Mouse (Mus musculus) ES-Bruce4 (cell line): Measurements from ENCODE around the gene Dmrtc2. TPM values are rescaled to one million over a fixed set of nuclear protein-coding genes. Genes with fewer than 3 reads are reported as not detected.

Experiments
- H3K27ac ChIP-seq: 2 replicates; pipeline ENCODE4 v1.5.1; 2012; ENCODE audit warnings: low read length, inconsistent platforms; ENCODE audit not compliant: insufficient read depth
- H3K27me3 ChIP-seq: 2 replicates; pipeline ENCODE4 v1.6.1; 2012; ENCODE audit warnings: mild to moderate bottlenecking, low read length, inconsistent platforms; ENCODE audit not compliant: control insufficient read depth, poor library complexity, insufficient read depth, severe bottlenecking
- H3K36me3 ChIP-seq: 2 replicates; pipeline ENCODE4 v1.6.1; 2012; ENCODE audit warnings: inconsistent platforms, mild to moderate bottlenecking, low read length, moderate library complexity; ENCODE audit not compliant: control insufficient read depth, poor library complexity, insufficient read depth, severe bottlenecking
- H3K4me1 ChIP-seq: one replicate; pipeline ENCODE4 v1.8.1; 2011; ENCODE audit warnings: low read length; ENCODE audit not compliant: control insufficient read depth, insufficient read depth
- H3K4me3 ChIP-seq: 2 replicates; pipeline ENCODE4 v1.5.1; 2011; ENCODE audit warnings: low read depth, mild to moderate bottlenecking, low read length
- H3K9ac ChIP-seq: 2 replicates; pipeline ENCODE4 v1.6.1; 2012; ENCODE audit warnings: low read depth, mild to moderate bottlenecking, inconsistent platforms; ENCODE audit not compliant: poor library complexity, severe bottlenecking
- H3K9me3 ChIP-seq: replicated peaks from 2 replicates; pipeline ENCODE4 v1.6.1; 2012; ENCODE audit warnings: mild to moderate bottlenecking, low read length, inconsistent platforms; ENCODE audit not compliant: control insufficient read depth, poor library complexity, insufficient read depth, severe bottlenecking
- CTCF ChIP-seq: IDR thresholded peaks from one replicate; pipeline ENCODE4 v1.8.1; 2011; ENCODE audit warnings: low read depth, low read length
- EP300 ChIP-seq: IDR thresholded peaks from 2 replicates; pipeline ENCODE4 v1.6.1; 2011; ENCODE audit warnings: low read depth, low read length; ENCODE audit not compliant: insufficient read depth
- POLR2A ChIP-seq: IDR thresholded peaks from one replicate; pipeline ENCODE4 v1.8.1; 2011; ENCODE audit warnings: low read length; ENCODE audit not compliant: insufficient read depth
- polyA plus RNA-seq: library from polyadenylated mRNA; stranded (reverse); fragments of >200 nt; gene quantifications from 2 replicates; pipeline ENCODE4 v1.2.4, GENCODE M21; 2011; ENCODE audit warnings: low read depth; ENCODE audit not compliant: missing spikeins, insufficient read depth, insufficient read length

The Dmrtc2 gene
- polyA plus RNA-seq, 1 experiment: 0.75 TPM

DNA sequence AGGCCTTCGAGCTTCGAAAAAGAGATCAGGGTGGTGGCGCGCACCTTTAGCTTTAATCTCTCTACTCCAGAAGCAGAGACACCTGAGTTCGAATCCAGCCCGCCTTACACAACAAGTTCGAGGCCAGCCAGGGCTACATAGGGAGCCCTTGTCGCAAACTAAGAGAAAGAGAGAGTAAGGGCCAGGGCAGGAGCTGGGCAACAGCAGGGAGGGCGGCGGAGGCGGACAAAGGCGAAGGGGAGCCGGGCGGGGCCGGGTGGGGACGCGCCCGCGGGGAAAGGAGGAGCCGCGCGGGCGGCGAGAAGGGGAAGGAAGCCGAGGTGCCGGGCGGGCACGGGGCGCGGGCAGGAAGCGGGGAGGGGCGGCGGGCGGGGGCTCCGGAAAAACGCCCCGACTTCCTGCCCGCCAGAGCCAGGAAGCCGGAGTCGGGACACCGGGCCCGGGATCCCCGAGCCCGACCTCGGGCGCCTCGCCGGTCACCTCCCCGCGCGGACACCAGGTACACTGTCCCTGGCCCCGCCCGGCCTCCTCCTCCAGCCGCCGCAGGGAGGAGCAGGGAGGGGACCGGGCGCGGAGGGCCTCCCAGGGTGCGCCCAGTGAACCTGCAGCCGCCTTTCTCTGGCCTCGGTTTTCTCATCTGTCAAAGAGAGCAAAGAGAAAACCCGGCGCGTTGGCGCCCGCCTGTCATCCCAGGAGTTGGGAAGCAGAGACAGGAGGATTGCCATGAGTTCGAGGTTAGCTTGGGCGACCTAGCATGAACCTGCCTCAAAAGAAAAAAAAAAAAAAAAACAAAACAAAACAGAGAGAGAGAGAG, 33.0 kb downstream of the Dmrtc2 start, which contains the start of gene Arhgef1:
Gene Arhgef1, plus strand, starts transcription at position 283 of the 814 bp plus-strand sequence.
- peak within 1 kb of the TSS; percentile 62 for H3K4me3 ChIP-seq
- H3K4me1 ChIP-seq: peaks cover 3% of the 10 kb centered on the region
- no peaks in the 10 kb centered on the region for H3K27me3 ChIP-seq
- peak within 1 kb of the TSS; percentile 12 for H3K27ac ChIP-seq
- H3K9ac ChIP-seq: peak within 1 kb of the TSS; percentile 77
- no peaks in the 10 kb centered on the region for H3K36me3 ChIP-seq
- TF ChIP-seq CTCF: no peak
- no peak for TF ChIP-seq EP300
- no peak for TF ChIP-seq POLR2A
- no peaks in the 10 kb centered on the region for H3K9me3 ChIP-seq

DNA sequence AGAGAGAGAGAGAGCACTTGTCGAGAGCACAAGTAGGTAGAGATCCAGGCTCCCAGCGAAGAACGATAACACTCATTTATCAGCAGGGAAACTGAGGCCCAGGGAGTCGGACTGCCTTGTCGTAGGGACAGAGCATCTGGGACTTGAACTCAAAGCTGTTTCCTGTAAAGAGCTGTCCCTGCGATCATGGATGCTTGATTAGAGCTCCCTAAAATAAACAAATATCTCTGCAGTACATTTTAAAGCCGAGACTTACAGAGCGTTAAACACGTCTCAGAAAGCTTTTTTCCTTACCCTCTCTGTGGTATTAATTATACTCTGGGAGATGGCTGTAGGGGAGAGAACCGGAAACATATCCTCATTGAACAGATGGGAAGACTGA, 33.6 kb downstream of the Dmrtc2 start:
- Histone ChIP-seq H3K9ac (peak overlapping the region; percentile 77), H3K4me1 (peaks cover 6% of the 10 kb centered on the region), H3K9me3 (no peaks in the 10 kb centered on the region), H3K27ac (no peak overlapping the region), H3K36me3 (no peaks in the 10 kb centered on the region), H3K4me3 (peak overlapping the region; percentile 53), H3K27me3 (no peaks in the 10 kb centered on the region)
- TF ChIP-seq EP300 (no peak), POLR2A (no peak), CTCF (no peak)

DNA sequence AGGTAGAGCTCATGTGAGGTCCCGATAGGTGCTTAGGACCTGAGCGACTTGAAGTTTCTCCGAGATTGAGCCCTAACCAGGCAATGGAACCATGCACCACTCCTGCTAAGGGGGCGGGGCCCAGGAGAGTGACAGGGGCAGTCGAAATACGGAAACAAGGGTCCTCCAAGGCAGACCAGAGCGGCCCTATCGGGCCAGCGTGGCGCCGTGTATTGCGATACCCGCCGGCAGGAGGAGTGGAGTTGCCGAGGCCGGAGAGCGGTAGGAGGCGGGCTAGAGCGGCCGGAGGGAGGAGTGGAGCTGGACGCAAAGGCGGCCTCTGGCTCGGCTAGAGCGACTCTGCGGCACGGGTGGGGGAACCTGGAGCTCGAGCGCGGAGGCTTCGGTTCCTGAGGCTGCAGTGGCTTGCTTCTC, 34.2 kb downstream of the Dmrtc2 start:
- Histone ChIP-seq H3K27ac (no peak overlapping the region), H3K4me3 (peak overlapping the region; percentile 69), H3K9ac (peak overlapping the region; percentile 65), H3K4me1 (peaks cover 7% of the 10 kb centered on the region), H3K27me3 (no peaks in the 10 kb centered on the region), H3K9me3 (no peaks in the 10 kb centered on the region), H3K36me3 (peaks cover 4% of the 10 kb centered on the region; the same call in 1 of the 2 replicates)
- TF ChIP-seq CTCF (no peak), POLR2A (no peak), EP300 (peak; percentile 20; the same call in 1 of the 2 replicates)

DNA sequence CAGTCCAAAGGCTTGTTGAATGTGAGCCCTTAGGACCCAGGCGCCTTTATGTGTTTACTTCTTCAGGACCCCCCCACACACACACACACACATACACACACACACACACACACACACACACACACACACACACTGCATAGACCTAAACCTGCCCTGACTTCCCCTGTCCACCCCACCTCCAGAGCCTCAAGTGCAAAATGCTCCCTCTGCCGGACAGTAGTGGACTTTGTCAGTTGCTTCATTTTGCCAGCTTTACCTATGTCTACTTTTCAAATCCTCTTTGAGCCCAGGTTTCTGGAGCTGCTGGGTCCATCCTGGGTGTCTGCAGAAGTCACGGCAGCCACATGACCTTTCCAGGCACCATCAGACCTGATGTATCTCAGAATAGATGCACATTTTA, 35.1 kb downstream of the Dmrtc2 start:
- H3K9me3 ChIP-seq: no peaks in the 10 kb centered on the region
- H3K27me3 ChIP-seq: no peaks in the 10 kb centered on the region
- peak overlapping the region; percentile 33; the same call in 1 of the 2 replicates for H3K4me3 ChIP-seq
- H3K36me3 ChIP-seq: peaks cover 10% of the 10 kb centered on the region; the same call in 1 of the 2 replicates
- peak overlapping the region; percentile 65; the same call in 1 of the 2 replicates for H3K9ac ChIP-seq
- TF ChIP-seq EP300: no peak
- no peak for TF ChIP-seq POLR2A
- TF ChIP-seq CTCF: peak; percentile 68
- H3K4me1 ChIP-seq: peaks cover 7% of the 10 kb centered on the region
- H3K27ac ChIP-seq: no peak overlapping the region

DNA sequence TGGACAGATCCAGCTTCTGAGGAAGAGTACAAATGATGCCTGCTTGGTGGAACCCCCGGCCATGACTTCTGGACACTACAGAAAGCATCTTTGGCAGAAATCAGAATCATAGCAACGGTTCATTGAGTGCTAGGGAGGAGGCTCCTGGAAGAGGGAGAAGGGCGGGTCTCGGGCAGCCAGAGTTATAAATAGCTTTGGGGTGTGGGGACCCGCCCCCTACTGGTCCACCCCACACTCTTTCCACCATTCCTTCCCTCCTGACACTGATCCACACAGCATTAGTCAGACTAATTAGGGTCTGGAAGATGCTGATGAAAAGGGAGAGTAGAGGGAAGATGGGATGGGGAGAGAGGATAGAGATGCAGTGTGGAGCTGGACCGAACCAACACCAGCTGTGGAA, 36.7 kb downstream of the Dmrtc2 start:
- Histone ChIP-seq H3K27ac (peak overlapping the region; percentile 82), H3K27me3 (no peaks in the 10 kb centered on the region), H3K9ac (no peak overlapping the region), H3K4me3 (peak overlapping the region; percentile 34), H3K9me3 (no peaks in the 10 kb centered on the region), H3K4me1 (peaks cover 7% of the 10 kb centered on the region), H3K36me3 (peaks cover 10% of the 10 kb centered on the region; the same call in 1 of the 2 replicates)
- TF ChIP-seq CTCF: no peak
- TF ChIP-seq POLR2A: no peak
- TF ChIP-seq EP300: no peak

DNA sequence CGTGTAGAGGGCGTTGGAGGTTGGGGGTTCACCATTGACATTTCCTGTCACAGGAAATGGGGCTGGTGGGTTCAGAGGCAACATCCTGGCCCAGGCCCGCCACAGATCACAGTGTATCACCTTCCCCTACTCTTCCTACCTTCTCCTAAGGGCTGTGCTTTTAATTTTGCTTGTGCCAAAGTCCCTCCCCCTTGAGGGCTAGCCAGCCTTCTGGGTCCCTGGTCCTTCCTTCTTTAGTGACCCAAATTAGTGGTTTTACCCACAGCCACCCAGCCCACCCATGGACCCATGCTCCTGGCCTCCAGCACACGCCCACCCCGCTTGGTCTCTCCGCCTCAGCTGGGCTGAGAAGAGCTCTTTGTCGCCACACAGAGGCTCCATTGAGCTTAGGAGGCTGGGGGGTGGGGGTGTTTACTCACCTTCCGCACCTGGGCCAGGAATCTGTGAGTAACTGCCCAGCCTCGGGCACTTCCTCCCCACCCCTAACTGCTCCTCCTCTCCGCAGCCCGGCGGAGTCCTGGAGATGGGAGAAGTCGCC, 37.4 kb downstream of the Dmrtc2 start:
- Histone ChIP-seq H3K27ac (peak overlapping the region; percentile 84), H3K36me3 (peaks cover 15% of the 10 kb centered on the region; the same call in 1 of the 2 replicates), H3K9ac (peak overlapping the region; percentile 49), H3K4me1 (peaks cover 7% of the 10 kb centered on the region), H3K27me3 (no peaks in the 10 kb centered on the region), H3K9me3 (no peaks in the 10 kb centered on the region), H3K4me3 (peak overlapping the region; percentile 70)
- TF ChIP-seq POLR2A: peak; percentile 19
- TF ChIP-seq CTCF: peak; percentile 33
- peak; percentile 93 for TF ChIP-seq EP300
